Mouse (Mus musculus): ENCODE data around the gene Vsnl1. TPM values are rescaled to one million over a fixed set of nuclear protein-coding genes. Genes with fewer than 3 reads are reported as not detected.

Vsnl1 gene
- polyA plus RNA-seq, 1 experiment from 2014 or later, result 1.3 TPM

GRCm38 (mm10) chr12:11362435-11362834, 74.0 kb downstream of the Vsnl1 start:
- Histone ChIP-seq H3K27ac (ENCODE audit: low read depth, low read length) (no peak overlapping the region), H3K4me3 (ENCODE audit: low read depth, low read length) (no peak overlapping the region), H3K36me3 (ENCODE audit: control insufficient read depth, insufficient read depth, low read length) (no peaks in the 10 kb centered on the region), H3K27me3 (ENCODE audit: control insufficient read depth, insufficient read depth, low read length) (no peaks in the 10 kb centered on the region), H3K9ac (ENCODE audit: low read length) (no peak overlapping the region), H3K9me3 (ENCODE audit: control insufficient read depth, low read length) (no peaks in the 10 kb centered on the region), H3K4me2 (no peak overlapping the region), H3K4me1 (ENCODE audit: control insufficient read depth, insufficient read depth, low read length) (no peaks in the 10 kb centered on the region)
- DNase-seq (ENCODE audit: low spot score, missing footprints), result no peak
- ATAC-seq (ENCODE audit: low FRiP score), result no peak
- 91% methylated on average over 6 of the region's 6 CpGs for WGBS

- no peak overlapping the region for H3K4me2 ChIP-seq
- H3K27ac ChIP-seq (ENCODE audit: low read depth, low read length), result no peak overlapping the region
- no peaks in the 10 kb centered on the region for H3K27me3 ChIP-seq (ENCODE audit: control insufficient read depth, insufficient read depth, low read length)
- H3K36me3 ChIP-seq (ENCODE audit: control insufficient read depth, insufficient read depth, low read length), result no peaks in the 10 kb centered on the region
- no peaks in the 10 kb centered on the region for H3K9me3 ChIP-seq (ENCODE audit: control insufficient read depth, low read length)
- H3K4me3 ChIP-seq (ENCODE audit: low read depth, low read length), result no peak overlapping the region
- no peak overlapping the region for H3K9ac ChIP-seq (ENCODE audit: low read length)
- DNase-seq (ENCODE audit: low spot score, missing footprints) (peak; percentile 96), ATAC-seq (ENCODE audit: low FRiP score) (peak; percentile 76; the same call in 1 of the 2 replicates)
- H3K4me1 ChIP-seq (ENCODE audit: control insufficient read depth, insufficient read depth, low read length), result no peaks in the 10 kb centered on the region
- 39% methylated on average over 5 of the region's 5 CpGs for WGBS
Observed at GRCm38 (mm10) chr12:11350895-11351294, 85.5 kb downstream of the Vsnl1 start.

DNA sequence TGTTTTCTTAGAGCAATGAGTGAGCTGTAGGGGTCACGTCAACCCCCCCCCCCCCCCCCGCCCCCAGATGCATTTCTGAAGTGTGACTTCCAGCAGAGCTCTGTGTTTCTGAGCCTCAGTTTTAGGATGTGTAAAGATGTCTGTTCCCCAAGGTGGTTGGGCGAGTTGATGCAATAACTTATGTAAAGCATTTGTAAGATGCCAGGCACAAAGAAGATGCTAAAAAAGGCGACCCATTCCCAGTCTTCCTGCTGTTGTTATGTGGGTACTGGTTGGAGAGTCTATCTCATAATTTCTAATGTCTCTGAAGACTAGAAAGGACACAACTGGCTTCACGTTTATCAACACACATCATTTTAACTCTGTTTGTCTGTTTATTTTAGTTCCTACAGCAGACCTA, 86.5 kb downstream of the Vsnl1 start:
- DNase-seq (ENCODE audit: low spot score, missing footprints), result no peak
- no peak for ATAC-seq (ENCODE audit: low FRiP score)
- Histone ChIP-seq H3K9me3 (ENCODE audit: control insufficient read depth, low read length) (no peaks in the 10 kb centered on the region), H3K4me3 (ENCODE audit: low read depth, low read length) (no peak overlapping the region), H3K27me3 (ENCODE audit: control insufficient read depth, insufficient read depth, low read length) (no peaks in the 10 kb centered on the region), H3K4me2 (no peak overlapping the region), H3K4me1 (ENCODE audit: control insufficient read depth, insufficient read depth, low read length) (no peaks in the 10 kb centered on the region), H3K27ac (ENCODE audit: low read depth, low read length) (no peak overlapping the region), H3K9ac (ENCODE audit: low read length) (no peak overlapping the region), H3K36me3 (ENCODE audit: control insufficient read depth, insufficient read depth, low read length) (no peaks in the 10 kb centered on the region)
- WGBS, result 49% methylated on average over 5 of the region's 5 CpGs

DNA sequence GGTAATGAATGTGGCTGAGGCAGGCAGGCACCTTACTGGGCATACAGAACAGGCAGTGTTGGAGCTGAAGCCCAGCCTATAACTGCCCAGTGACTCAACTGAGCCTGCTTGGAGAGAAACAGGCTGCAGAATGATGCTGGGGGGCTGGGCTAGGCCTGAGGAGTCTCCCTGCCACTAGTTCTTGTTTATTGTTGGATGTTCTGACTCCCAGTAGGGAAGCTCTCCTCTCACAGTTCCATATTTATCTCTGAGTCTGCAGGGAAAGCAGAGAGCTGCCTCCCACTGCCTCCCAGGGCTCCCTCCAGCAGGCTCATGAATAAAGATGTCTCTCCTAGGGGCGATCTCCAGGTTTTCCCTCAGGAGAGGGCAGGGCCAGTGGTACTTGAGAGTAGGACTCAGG, 88.0 kb downstream of the Vsnl1 start:
- Histone ChIP-seq H3K4me3 (ENCODE audit: low read depth, low read length) (no peak overlapping the region), H3K4me1 (ENCODE audit: control insufficient read depth, insufficient read depth, low read length) (no peaks in the 10 kb centered on the region), H3K27ac (ENCODE audit: low read depth, low read length) (no peak overlapping the region), H3K4me2 (no peak overlapping the region), H3K9me3 (ENCODE audit: control insufficient read depth, low read length) (no peaks in the 10 kb centered on the region), H3K9ac (ENCODE audit: low read length) (no peak overlapping the region), H3K36me3 (ENCODE audit: control insufficient read depth, insufficient read depth, low read length) (no peaks in the 10 kb centered on the region), H3K27me3 (ENCODE audit: control insufficient read depth, insufficient read depth, low read length) (no peaks in the 10 kb centered on the region)
- 0% methylated on average over 1 of the region's 1 CpGs for WGBS
- no peak; the same call in 1 of the 2 replicates for ATAC-seq (ENCODE audit: low FRiP score)
- no peak for DNase-seq (ENCODE audit: low spot score, missing footprints)

GRCm38 (mm10) chr12:11345963-11346362, 90.5 kb downstream of the Vsnl1 start:
- Histone ChIP-seq H3K9me3 (ENCODE audit: control insufficient read depth, low read length) (no peaks in the 10 kb centered on the region), H3K27ac (ENCODE audit: low read depth, low read length) (no peak overlapping the region), H3K4me1 (ENCODE audit: control insufficient read depth, insufficient read depth, low read length) (no peaks in the 10 kb centered on the region), H3K9ac (ENCODE audit: low read length) (no peak overlapping the region), H3K36me3 (ENCODE audit: control insufficient read depth, insufficient read depth, low read length) (no peaks in the 10 kb centered on the region), H3K4me2 (no peak overlapping the region), H3K4me3 (ENCODE audit: low read depth, low read length) (no peak overlapping the region), H3K27me3 (ENCODE audit: control insufficient read depth, insufficient read depth, low read length) (no peaks in the 10 kb centered on the region)
- DNase-seq (ENCODE audit: low spot score, missing footprints), result no peak
- ATAC-seq (ENCODE audit: low FRiP score), result no peak
- 62% methylated on average over 2 of the region's 2 CpGs for WGBS

GRCm38 (mm10) chr12:11342020-11342600, 94.3 kb downstream of the Vsnl1 start:
- 79% methylated on average over 6 of the region's 6 CpGs for WGBS
- Histone ChIP-seq H3K9ac (ENCODE audit: low read length) (no peak overlapping the region), H3K4me3 (ENCODE audit: low read depth, low read length) (no peak overlapping the region), H3K27me3 (ENCODE audit: control insufficient read depth, insufficient read depth, low read length) (no peaks in the 10 kb centered on the region), H3K36me3 (ENCODE audit: control insufficient read depth, insufficient read depth, low read length) (no peaks in the 10 kb centered on the region), H3K4me2 (no peak overlapping the region), H3K27ac (ENCODE audit: low read depth, low read length) (no peak overlapping the region), H3K4me1 (ENCODE audit: control insufficient read depth, insufficient read depth, low read length) (no peaks in the 10 kb centered on the region), H3K9me3 (ENCODE audit: control insufficient read depth, low read length) (no peaks in the 10 kb centered on the region)
- no peak for DNase-seq (ENCODE audit: low spot score, missing footprints)
- ATAC-seq (ENCODE audit: low FRiP score), result no peak

DNA sequence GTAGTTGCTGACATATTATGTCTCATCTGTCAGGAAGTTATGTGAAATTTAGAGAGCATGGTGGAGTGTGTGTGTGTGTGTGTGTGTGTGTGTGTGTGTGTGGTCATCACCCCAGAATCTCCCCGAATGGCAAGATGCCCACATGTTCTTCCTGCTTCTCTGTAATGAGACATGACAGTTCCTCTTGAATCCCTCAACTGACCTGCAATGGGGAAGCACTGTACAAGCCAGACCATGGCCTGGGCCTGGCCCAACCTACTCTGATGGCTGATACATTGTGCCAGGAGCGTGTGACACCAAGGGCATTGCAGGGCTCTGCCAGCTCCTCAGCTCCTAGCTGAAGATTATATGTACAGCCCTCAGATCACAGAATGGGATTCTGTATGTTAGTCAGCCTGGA, 98.2 kb downstream of the Vsnl1 start:
- ATAC-seq (ENCODE audit: low FRiP score) (no peak), DNase-seq (ENCODE audit: low spot score, missing footprints) (no peak)
- WGBS, result 89% methylated on average over 2 of the region's 2 CpGs

GRCm38 (mm10) chr12:11336845-11337244, 99.6 kb downstream of the Vsnl1 start:
- H3K9ac ChIP-seq (ENCODE audit: low read length), result no peak overlapping the region
- H3K27ac ChIP-seq (ENCODE audit: low read depth, low read length), result no peak overlapping the region
- ATAC-seq (ENCODE audit: low FRiP score) (0 out of 2 replicates have a peak, but pooled peaks have one; percentile 33), DNase-seq (ENCODE audit: low spot score, missing footprints) (peak; percentile 90)
- no peaks in the 10 kb centered on the region for H3K9me3 ChIP-seq (ENCODE audit: control insufficient read depth, low read length)
- H3K4me3 ChIP-seq (ENCODE audit: low read depth, low read length), result no peak overlapping the region
- whole genome bisulfite sequencing, result 39% methylated on average over 4 of the region's 4 CpGs
- no peaks in the 10 kb centered on the region for H3K4me1 ChIP-seq (ENCODE audit: control insufficient read depth, insufficient read depth, low read length)
- no peaks in the 10 kb centered on the region for H3K36me3 ChIP-seq (ENCODE audit: control insufficient read depth, insufficient read depth, low read length)
- no peaks in the 10 kb centered on the region for H3K27me3 ChIP-seq (ENCODE audit: control insufficient read depth, insufficient read depth, low read length)
- no peak overlapping the region for H3K4me2 ChIP-seq

More for the DNA sequence above, 98.2 kb downstream of the Vsnl1 start:
- no peak overlapping the region for H3K4me3 ChIP-seq (ENCODE audit: low read depth, low read length)
- no peaks in the 10 kb centered on the region for H3K36me3 ChIP-seq (ENCODE audit: control insufficient read depth, insufficient read depth, low read length)
- no peak overlapping the region for H3K4me2 ChIP-seq
- no peaks in the 10 kb centered on the region for H3K27me3 ChIP-seq (ENCODE audit: control insufficient read depth, insufficient read depth, low read length)
- H3K9ac ChIP-seq (ENCODE audit: low read length), result no peak overlapping the region
- no peaks in the 10 kb centered on the region for H3K4me1 ChIP-seq (ENCODE audit: control insufficient read depth, insufficient read depth, low read length)
- H3K27ac ChIP-seq (ENCODE audit: low read depth, low read length), result no peak overlapping the region
- H3K9me3 ChIP-seq (ENCODE audit: control insufficient read depth, low read length), result no peaks in the 10 kb centered on the region

- no peak overlapping the region for H3K9ac ChIP-seq (ENCODE audit: low read length)
- H3K4me2 ChIP-seq, result no peak overlapping the region
- H3K27me3 ChIP-seq (ENCODE audit: control insufficient read depth, insufficient read depth, low read length), result no peaks in the 10 kb centered on the region
- H3K36me3 ChIP-seq (ENCODE audit: control insufficient read depth, insufficient read depth, low read length), result no peaks in the 10 kb centered on the region
- no peaks in the 10 kb centered on the region for H3K4me1 ChIP-seq (ENCODE audit: control insufficient read depth, insufficient read depth, low read length)
- no peak for ATAC-seq (ENCODE audit: low FRiP score)
- H3K9me3 ChIP-seq (ENCODE audit: control insufficient read depth, low read length), result no peaks in the 10 kb centered on the region
- no peak overlapping the region for H3K27ac ChIP-seq (ENCODE audit: low read depth, low read length)
- no peak overlapping the region for H3K4me3 ChIP-seq (ENCODE audit: low read depth, low read length)
- 84% methylated on average over 3 of the region's 3 CpGs for WGBS
- DNase-seq (ENCODE audit: low spot score, missing footprints), result no peak
Observed at GRCm38 (mm10) chr12:11326483-11326882, 109.9 kb downstream of the Vsnl1 start.

Data from midbrain, embryonic 11.5 days (tissue).